Mouse (Mus musculus): ENCODE data around the gene Mmadhc. TPM values are rescaled to one million over a fixed set of nuclear protein-coding genes. Genes with fewer than 3 reads are reported as not detected.
A peak's percentile ranks its signal among the peaks of the same experiment; 100 is the strongest.

Mmadhc gene
- polyA plus RNA-seq (2012; rRNA removed): 55.5 and 56.2 TPM in 2 replicates

DNA sequence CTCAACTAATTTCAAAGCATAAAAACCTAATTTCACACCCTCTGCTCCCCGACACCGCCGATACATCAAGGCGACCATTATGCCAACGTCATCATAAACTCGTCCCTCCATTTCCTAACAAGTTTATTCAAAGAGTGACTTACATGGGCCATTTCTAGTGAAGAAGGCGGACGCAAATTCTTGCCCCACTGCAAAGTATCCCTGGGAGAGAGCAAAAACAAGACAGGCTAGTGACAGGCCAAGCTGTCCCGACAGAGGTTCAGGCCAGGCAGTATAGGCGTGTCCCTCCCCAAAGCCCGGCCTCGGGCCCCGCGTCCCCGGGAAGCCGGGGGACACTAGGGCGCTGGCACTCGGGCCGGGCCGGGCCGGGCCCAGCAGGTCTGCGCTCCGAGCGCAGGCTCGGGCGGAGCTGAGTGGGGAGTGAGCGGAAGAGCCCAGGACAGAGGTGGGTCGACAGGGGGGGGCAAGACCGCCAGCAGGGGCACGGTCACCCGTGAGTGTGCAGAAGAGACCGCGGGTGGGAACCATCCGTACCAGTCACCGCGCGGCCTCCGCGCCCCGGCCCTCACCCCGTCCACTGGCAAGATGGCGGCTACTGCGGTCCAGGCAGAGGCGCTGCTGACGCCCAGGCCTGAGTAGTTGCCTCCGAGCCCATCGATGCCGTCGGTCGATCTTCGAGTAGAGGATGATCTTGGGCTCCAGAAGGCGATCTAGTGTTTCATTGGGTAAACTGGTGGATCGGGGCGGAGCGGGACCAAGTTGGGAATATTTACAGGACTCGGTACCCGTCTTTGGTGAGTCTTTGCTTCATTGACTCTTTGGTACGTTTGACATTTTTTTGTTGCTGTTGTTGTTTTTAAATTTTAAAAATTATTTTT lies at the start of gene Mmadhc:
Mmadhc (minus strand) TSS at position 693 of the 878 bp plus-strand sequence.
- Histone ChIP-seq H3K4me1 (ENCODE audit: control insufficient read depth, insufficient read depth, low read length) (peaks cover 6% of the 10 kb centered on the region), H3K27ac (ENCODE audit: insufficient read depth, low read length) (peak within 1 kb of the TSS; percentile 81), H3K4me3 (ENCODE audit: insufficient read depth, low read length) (peak within 1 kb of the TSS; percentile 93)
- TF ChIP-seq POLR2A (IDR thresholded peaks at IDR 0.05; ENCODE audit: extremely low read depth, insufficient read depth, low read length) (peak; percentile 77), CTCF (IDR thresholded peaks at IDR 0.05; ENCODE audit: extremely low read depth, insufficient read depth, low read length) (no peak)

DNA sequence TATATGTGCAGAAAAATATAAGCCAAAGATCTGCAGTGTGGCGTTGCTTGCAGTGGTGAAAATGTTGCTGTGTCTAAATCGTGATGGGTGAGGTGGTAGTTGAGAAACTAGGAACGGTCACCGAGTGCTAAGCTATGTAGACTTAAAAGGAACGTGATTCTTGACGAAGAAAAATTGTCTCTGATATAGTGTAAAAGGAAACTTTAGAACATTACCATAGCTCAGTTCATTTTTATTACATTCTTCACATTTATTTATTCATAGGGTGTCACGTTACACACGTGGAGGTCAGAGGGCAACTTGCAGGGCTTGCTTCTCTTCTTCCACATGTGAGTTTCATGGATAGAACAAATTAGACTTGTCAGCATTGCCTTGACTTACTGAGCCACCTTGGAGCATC lies 47.0 kb upstream of the Mmadhc start:
- Histone ChIP-seq H3K4me3 (ENCODE audit: insufficient read depth, low read length) (no peak overlapping the region), H3K4me1 (ENCODE audit: control insufficient read depth, insufficient read depth, low read length) (no peaks in the 10 kb centered on the region), H3K27ac (ENCODE audit: insufficient read depth, low read length) (no peak overlapping the region)
- TF ChIP-seq CTCF (IDR thresholded peaks at IDR 0.05; ENCODE audit: extremely low read depth, insufficient read depth, low read length): no peak

DNA sequence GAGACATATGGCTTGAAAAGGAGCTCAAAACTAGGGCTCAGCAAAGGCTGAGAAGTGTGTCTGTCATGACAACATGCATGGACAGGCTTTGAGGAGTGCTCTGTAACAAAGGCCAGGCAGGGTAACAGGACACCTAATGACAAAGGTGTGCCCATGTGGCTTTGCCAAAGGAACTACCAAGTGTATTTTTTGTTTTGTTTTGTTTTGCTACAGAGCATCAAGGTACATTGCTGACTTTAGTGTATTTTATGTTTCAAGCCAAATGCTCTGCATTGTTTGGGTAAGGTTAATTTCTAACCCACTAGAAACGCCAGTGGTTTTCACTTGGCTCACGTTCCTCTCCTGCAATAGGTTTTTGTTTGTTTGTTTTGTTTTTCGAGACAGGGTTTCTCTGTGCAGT lies 42.5 kb upstream of the Mmadhc start:
- no peak for TF ChIP-seq CTCF (IDR thresholded peaks at IDR 0.05; ENCODE audit: extremely low read depth, insufficient read depth, low read length)
- no peak for TF ChIP-seq POLR2A (IDR thresholded peaks at IDR 0.05; ENCODE audit: extremely low read depth, insufficient read depth, low read length)
- Histone ChIP-seq H3K4me3 (ENCODE audit: insufficient read depth, low read length) (no peak overlapping the region), H3K4me1 (ENCODE audit: control insufficient read depth, insufficient read depth, low read length) (no peaks in the 10 kb centered on the region), H3K27ac (ENCODE audit: insufficient read depth, low read length) (no peak overlapping the region)

DNA sequence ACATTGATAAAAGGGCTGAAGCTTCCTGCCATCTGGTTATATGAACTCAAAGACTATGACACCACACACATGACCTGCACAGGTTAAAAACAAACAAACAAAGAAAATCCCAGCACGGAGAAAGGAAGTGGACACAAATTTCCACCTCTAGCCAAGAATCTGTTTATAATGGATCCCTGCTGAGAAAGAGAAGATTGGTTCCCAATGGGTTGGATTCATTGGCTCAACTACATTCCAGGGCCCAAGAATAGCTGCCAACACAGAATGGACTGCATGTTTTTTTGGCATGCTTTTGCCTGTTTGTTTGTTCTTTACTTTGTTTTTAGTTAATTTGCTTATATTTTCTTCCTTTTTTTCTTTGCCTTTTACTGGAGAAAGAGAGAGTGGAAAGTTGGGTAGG lies 41.0 kb upstream of the Mmadhc start:
- H3K4me3 ChIP-seq (ENCODE audit: insufficient read depth, low read length): no peak overlapping the region
- no peaks in the 10 kb centered on the region for H3K4me1 ChIP-seq (ENCODE audit: control insufficient read depth, insufficient read depth, low read length)
- TF ChIP-seq POLR2A (IDR thresholded peaks at IDR 0.05; ENCODE audit: extremely low read depth, insufficient read depth, low read length) (no peak), CTCF (IDR thresholded peaks at IDR 0.05; ENCODE audit: extremely low read depth, insufficient read depth, low read length) (no peak)
- H3K27ac ChIP-seq (ENCODE audit: insufficient read depth, low read length): no peak overlapping the region

DNA sequence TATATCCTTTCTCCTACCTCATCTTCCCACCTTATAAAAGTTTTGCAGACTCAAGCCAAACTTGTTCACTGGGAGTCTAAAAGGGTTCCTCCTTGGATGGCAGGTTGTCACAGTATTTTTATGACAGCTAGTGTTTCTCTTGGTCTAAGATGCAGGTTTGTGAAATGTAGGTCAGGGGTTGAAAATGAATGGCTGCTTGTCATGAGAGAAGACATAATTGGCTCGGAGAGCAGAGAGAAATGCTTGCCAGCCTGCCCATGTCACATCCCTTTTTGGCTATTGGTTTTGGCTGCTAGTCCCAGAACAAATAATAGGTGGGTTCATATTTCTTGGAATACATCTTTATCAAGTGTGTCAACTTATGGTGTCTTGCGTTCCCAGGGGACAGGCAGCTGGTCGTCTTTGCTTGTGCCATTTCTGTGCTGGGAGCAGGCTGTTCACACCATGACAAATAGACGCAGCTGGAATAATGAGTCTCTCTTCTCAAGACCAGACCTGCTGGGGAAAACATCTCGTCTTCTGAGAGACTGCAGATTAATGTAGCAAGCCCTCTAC lies 35.2 kb upstream of the Mmadhc start:
- Histone ChIP-seq H3K27ac (ENCODE audit: insufficient read depth, low read length) (no peak overlapping the region), H3K4me3 (ENCODE audit: insufficient read depth, low read length) (no peak overlapping the region), H3K4me1 (ENCODE audit: control insufficient read depth, insufficient read depth, low read length) (no peaks in the 10 kb centered on the region; the same call in 1 of the 2 replicates)
- TF ChIP-seq POLR2A (IDR thresholded peaks at IDR 0.05; ENCODE audit: extremely low read depth, insufficient read depth, low read length): no peak
- TF ChIP-seq CTCF (IDR thresholded peaks at IDR 0.05; ENCODE audit: extremely low read depth, insufficient read depth, low read length): no peak

DNA sequence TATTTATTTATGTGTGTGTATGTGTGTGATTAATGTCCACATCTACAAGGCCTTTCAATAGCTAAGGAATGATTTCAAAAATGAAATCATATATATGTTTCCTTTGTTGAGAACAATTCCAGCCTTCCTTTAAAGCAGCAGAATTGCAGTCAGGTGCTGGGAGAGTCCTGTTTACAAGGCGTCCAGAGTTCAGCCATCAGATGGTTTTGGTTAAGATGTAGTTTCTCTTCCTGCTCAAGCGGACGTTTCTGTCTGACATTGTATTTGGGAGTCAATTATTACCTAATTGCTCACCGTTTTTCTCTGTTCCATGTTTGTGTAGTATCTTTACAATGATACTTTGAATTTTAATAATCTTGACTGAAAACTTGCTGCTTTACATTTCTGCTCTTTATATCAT lies 31.6 kb upstream of the Mmadhc start:
- no peak for TF ChIP-seq CTCF (IDR thresholded peaks at IDR 0.05; ENCODE audit: extremely low read depth, insufficient read depth, low read length)
- no peak for TF ChIP-seq POLR2A (IDR thresholded peaks at IDR 0.05; ENCODE audit: extremely low read depth, insufficient read depth, low read length)
- H3K4me1 ChIP-seq (ENCODE audit: control insufficient read depth, insufficient read depth, low read length): no peaks in the 10 kb centered on the region; the same call in 1 of the 2 replicates
- H3K4me3 ChIP-seq (ENCODE audit: insufficient read depth, low read length): no peak overlapping the region
- no peak overlapping the region for H3K27ac ChIP-seq (ENCODE audit: insufficient read depth, low read length)

DNA sequence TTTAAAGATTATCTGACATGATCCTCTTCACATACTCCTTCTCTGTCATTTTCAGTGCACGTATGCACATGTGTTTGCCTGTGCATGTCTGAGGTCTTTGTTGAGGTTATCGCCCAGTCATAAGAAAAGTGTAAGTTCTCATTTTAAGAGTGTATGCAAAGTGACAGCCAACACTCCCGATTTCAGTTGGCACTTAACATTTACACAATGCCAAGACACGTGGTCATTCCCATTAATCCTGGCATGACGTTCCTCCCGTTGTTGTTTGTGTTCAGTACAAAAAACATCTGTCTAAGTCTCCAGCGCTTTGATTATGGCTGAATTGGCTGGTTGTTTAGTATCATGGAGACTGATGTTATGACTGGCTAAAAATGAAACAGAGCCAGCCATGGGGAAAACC lies 28.2 kb upstream of the Mmadhc start:
- no peaks in the 10 kb centered on the region for H3K4me1 ChIP-seq (ENCODE audit: control insufficient read depth, insufficient read depth, low read length)
- no peak for TF ChIP-seq POLR2A (IDR thresholded peaks at IDR 0.05; ENCODE audit: extremely low read depth, insufficient read depth, low read length)
- no peak for TF ChIP-seq CTCF (IDR thresholded peaks at IDR 0.05; ENCODE audit: extremely low read depth, insufficient read depth, low read length)
- H3K4me3 ChIP-seq (ENCODE audit: insufficient read depth, low read length): no peak overlapping the region

DNA sequence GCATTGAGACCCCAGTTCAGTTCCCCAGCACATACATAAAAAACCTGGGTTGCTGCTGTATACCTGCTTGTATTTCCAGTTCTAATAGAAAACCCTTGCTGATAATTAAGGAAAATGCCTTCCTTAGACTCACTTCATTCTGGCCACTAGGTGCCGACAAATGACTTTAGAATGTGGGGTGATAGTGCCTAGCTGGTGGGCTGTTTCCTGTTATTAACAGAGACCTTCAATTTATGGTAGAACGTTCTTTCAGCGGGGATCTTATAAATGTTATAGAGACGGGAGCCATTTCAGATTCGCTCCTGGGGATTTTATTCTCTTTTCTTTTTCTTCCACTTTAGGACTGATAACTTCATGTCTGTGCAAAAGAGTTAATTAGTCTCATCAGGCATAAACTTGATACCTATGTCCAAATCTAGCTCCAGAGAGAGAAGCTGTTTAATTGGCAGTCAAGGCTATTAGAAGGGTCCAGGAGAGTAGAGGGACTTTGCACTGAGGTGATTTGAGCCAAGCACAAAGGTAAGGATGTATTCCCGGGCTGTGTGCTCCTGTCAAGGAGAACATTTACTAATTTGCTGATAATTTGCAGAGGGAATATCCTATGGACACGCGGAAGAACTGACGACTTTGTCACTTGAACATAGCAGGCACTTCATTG lies 10.2 kb upstream of the Mmadhc start:
- TF ChIP-seq CTCF (IDR thresholded peaks at IDR 0.05; ENCODE audit: extremely low read depth, insufficient read depth, low read length): peak; percentile 74
- TF ChIP-seq POLR2A (IDR thresholded peaks at IDR 0.05; ENCODE audit: extremely low read depth, insufficient read depth, low read length): no peak
- Histone ChIP-seq H3K4me3 (ENCODE audit: insufficient read depth, low read length) (no peak overlapping the region), H3K27ac (ENCODE audit: insufficient read depth, low read length) (no peak overlapping the region), H3K4me1 (ENCODE audit: control insufficient read depth, insufficient read depth, low read length) (no peaks in the 10 kb centered on the region)

More for the DNA sequence above, 28.2 kb upstream of the Mmadhc start:
- H3K27ac ChIP-seq (ENCODE audit: insufficient read depth, low read length): no peak overlapping the region

DNA sequence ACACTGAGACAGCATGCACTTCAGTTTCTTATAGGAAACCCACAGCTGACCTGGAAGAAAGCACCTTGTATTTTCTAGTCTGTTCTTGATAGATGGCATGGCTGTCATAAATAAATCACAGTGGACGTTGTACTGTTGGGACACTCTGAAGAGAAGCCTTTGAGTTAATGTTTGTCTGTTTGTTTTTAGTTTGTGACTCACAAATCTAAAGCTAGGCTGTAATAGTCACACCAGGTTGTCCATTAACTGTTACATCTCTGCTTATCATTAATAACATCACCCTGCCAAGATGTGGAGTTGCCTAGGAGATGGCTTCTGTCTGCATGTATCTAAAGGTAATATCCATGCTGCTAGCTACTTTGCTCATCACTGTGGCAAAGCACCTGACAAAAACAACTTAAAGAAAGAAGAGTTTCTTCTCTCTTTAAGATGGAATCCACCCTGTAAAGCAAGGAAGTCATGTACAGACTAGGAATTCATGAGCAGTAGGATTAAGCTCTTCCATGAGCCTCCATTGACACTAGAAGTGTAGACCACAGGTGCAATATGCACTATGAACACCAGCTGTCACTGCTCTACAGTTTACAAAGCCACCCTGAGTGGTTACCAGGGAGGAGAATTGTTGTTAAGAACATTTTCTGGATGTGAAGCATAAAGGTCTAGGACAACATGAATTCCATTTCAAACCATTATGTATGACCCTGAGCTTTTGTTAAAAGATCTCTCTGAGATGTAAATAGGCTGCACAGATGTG lies 8.4 kb upstream of the Mmadhc start:
- no peak for TF ChIP-seq POLR2A (IDR thresholded peaks at IDR 0.05; ENCODE audit: extremely low read depth, insufficient read depth, low read length)
- peak; percentile 58; the same call in 1 of the 2 replicates for TF ChIP-seq CTCF (IDR thresholded peaks at IDR 0.05; ENCODE audit: extremely low read depth, insufficient read depth, low read length)
- Histone ChIP-seq H3K4me3 (ENCODE audit: insufficient read depth, low read length) (no peak overlapping the region), H3K27ac (ENCODE audit: insufficient read depth, low read length) (no peak overlapping the region), H3K4me1 (ENCODE audit: control insufficient read depth, insufficient read depth, low read length) (no peaks in the 10 kb centered on the region)

Measured in cortical plate, adult 2 months (tissue).